Mouse (Mus musculus) gastrocnemius, adult 18-20 months (tissue): ENCODE data around the gene Cuedc1. TPM values are rescaled to one million over a fixed set of nuclear protein-coding genes. Genes with fewer than 3 reads are reported as not detected.
A peak's percentile ranks its signal among the peaks of the same experiment; 100 is the strongest.

Source experiments
- DNase-seq: peaks from one replicate; pipeline ENCODE4 v3.0.0; 2021; ENCODE audit warnings: low spot score
- total RNA-seq, 2 experiments: library from RNA; stranded (reverse); gene quantifications; 2 replicates each; pipeline ENCODE4 v1.2.3; 2021

The Cuedc1 gene
- total RNA-seq, 2 experiments from 2014 or later, result 95.6 to 121 TPM

DNA sequence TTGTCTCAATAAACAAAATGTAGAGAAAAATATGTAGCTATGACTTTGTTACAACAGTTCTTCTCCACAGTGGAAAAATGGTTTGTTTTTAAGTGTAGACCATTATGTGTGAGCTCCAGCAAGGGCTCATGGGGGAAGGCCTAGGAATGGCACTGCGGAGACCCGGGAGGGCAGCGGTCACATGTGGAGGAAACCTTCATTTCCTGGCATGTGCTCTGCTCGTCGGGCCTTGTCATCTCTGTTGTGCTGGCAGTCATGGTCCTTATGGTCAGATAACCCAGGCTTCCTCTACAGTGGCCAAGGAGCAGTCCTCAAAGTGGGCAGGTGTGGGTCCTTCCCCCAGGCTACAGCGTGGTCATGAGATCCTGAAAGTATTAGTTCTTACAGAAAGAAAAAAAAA is 14.2 kb upstream of the Cuedc1 start:
- no peak for DNase-seq

DNA sequence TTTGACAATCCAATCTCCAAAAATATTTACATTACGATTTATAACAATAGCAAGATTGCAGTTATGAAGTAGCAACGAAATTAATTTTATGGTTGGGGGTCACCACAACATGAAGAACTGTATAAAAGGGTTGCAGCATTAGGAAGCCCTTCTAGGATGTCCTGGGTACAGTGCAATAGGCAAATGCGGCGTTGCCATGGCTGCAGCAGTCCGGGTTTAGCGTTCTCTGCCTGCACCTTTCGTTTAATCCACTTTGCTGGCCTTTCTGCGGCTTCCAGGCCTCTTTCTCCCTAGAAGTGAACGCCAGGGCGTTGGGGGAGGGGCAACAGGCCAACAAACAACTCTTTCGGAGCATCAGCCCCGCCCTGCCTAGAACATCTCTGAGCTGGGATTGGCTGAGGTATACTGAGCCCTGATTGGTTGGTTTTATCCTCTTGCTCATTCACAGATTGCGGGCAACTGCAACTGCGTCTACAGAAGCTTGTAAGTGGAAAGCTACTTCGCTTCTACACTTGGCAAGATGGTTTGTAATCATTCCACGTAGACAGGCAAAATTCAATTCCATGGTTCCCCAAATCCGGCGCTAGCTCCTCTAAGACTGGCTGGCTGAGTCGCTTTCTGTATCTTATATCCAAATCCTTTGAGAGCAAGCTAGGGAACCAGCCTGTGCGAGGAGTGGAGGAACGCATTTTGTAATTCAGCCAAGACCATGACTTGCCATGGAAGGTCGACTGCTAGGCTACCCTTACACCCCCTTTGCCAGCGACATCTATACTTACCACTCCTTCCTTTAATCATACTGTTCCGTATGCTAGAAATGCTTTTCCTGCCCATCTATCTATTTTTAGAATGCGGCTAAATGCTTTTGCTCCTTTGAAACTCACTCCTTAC is 10.9 kb upstream of the Cuedc1 start:
- peak; percentile 92 for DNase-seq

DNA sequence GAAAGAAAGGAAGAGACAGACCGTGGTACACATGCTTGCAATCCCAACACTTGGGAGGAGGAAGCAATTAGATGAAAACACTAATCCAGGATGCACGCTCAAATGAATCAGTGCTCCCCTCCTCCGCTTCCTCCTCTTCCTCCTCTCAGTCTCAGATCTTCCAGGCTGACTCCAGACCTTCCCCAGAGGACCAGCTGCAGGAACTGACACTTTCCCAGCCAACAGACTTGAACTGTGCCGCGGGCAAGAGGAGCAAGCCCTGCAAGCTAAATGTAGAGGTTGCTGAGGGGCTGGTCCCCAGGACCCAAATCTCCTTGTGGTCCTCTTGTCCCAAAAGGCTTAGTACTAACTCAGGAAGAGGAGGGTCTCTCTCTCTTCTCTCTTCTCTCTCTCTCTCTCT is 8.7 kb upstream of the Cuedc1 start:
- no peak for DNase-seq

DNA sequence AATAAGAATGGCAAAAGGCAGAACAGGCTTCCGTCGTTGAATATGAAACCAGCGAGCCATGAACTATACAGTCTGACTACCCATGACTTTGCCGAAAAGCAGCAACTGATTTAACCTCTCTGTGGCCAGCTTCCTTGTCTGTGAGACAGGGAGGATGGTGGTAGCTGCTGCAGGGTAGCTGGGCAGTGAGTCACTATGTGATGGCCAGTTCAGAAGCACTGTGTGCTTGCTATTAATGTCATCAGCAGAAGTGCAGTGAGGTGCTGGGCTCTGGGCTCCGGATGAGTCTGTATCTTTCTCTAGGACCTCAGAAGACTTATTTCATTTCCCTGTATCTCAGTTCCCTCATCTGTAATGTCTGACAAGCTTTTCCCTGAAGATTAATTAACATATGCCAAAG is 7.6 kb upstream of the Cuedc1 start:
- no peak for DNase-seq

DNA sequence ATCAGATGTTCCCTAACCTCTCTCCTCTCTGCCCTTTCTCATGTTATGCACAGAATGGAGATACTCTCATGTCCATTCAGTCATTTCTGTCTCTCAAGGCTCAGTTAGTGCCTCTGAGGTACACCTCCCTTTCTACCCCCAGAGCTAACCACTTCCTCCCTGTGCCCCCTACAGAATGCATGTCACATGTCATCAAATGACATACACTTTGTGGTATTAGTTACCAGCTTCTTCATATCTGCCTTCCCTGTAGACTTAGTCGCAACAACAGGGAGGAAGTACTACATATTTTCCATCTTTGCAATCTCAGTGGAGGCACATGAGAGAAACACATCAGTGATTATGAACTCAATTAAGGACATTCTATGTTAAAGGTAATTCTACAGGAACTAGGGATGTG is 5.9 kb upstream of the Cuedc1 start:
- DNase-seq, result no peak

DNA sequence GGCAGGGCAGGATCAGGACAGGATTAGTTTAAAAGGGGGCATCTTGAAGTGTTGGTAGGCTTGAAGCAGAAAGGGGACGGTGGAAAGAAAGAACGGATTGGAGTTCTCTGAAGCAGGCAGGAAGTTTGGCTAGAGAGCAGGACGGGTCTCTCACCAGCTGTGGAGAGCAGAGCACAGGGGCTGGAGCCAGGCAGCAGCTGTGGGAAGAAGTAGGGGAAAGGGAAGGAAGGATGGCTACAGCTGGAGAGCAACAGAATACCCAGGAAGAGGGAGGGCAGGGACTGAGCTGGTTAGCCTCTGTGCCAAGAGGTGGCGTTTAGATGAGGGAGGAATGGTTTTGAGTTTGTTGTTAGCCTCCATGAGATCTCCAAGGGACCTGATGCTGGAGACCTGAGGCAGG is 685 bp upstream of the Cuedc1 start:
- DNase-seq, result no peak

DNA sequence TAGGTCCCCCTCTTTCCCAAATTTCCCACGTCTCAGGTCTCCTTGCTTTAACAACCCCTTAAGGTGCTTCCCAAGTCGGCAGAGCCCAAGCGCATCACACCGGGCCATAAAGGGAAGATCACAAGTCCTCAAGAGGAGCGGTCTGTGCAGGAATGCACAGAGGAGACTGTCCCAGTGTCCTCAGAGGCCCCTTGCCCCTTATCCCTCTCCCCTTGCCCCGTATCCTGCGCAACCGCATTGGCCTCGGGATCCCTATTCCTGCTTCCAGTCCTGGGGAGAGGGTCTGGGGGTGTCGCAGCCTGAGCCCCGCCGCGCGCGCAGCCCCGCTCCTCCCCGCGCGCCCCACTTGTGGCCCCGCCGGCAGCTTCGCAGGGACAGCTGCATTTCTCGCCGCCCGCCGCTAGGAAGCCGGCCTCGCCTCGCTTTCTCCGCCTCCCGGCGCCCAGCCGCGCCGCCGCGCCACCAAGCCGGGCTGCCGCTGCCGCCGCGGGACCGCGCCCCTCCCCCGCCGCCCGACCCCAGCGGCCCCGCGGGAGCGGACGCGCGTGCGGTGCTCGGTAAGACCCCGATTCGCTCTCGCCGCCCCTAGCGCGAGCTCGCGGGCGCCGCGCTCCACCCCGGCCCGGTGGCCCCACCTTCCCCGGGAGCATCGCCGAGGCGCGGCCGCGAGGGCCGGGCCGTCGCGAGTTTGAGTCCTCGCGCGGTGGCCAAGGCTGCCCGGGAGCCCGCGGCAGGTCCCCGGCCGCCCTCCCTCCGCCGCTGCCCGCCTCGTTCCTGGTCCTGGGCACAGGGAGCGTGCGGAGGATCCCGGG is 1.1 kb downstream of the Cuedc1 start:
- peak; percentile 80 for DNase-seq

DNA sequence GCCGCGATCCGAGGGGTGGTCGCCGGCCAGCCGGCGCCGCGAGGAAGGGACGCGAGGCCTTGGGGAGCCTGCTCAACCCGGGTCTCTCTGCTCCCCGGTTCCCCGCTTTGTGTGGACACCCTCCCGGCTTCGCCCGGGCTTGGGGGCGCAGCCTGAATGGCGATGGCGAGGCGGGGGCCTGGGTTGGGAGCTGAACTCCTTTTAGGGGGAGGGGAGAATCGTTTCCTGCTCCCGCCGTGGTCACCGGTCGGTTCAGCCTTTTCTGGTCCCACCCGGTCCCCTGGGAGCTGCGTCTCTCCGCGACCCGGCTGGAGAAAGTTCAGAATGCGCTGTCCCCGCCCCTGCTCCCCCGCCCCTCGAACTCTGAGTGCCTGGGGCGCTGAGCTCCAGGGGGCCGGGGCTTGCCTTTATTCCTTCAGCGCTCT is 1.8 kb downstream of the Cuedc1 start:
- DNase-seq, result peak; percentile 79

DNA sequence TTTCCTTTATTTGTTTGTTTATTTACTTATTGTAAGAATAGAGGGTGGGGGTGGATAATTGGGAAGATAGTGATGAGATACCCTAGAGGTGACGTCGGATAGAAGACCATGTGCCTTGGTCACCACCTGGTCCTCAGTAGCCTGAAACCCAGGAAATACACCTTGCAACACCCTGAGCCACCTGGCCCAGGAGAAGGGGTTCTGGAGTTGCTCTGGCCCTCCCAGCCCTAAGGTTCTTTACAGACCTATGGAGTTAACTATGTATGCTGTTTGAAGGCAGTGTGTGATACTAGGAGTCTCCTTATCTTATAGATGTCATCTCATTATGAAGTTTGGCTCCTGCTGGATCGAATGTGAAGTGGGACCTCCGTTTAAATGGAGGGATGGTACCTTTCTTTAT is 2.3 kb downstream of the Cuedc1 start:
- DNase-seq, result no peak

DNA sequence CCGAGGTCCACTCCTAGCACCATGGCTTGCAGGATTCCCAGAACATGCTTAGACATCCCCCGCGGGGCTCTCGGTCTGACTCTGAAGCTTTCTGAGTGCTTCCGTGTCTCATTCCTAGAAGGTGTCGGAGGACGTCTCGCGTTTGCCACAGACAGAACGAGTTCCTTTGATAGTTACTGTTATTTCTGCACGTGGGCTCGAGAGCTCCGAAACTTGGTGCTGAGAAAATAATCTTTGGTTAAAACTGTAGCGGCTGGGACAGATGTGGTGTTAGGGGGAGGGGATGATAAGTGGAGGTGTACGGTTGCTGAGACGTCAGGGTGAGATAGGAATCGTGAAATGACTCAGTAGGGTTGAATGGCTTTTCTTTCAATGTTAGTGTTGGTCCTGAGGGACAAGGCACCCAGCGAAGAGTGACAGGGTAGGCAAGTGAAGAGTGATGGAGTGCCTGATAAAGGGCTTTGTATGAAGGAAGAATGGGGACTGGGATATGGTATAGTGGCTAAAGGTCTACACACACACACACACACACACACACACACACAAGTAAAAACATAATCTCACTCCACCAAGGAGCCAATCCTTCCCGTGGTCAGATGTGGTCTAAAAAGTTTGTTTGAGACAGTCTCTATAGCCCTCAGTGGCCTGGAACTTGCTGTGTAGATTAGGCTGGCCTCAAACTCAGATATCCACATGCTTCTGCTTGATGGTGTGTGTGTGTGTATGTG is 5.5 kb downstream of the Cuedc1 start:
- DNase-seq, result no peak

DNA sequence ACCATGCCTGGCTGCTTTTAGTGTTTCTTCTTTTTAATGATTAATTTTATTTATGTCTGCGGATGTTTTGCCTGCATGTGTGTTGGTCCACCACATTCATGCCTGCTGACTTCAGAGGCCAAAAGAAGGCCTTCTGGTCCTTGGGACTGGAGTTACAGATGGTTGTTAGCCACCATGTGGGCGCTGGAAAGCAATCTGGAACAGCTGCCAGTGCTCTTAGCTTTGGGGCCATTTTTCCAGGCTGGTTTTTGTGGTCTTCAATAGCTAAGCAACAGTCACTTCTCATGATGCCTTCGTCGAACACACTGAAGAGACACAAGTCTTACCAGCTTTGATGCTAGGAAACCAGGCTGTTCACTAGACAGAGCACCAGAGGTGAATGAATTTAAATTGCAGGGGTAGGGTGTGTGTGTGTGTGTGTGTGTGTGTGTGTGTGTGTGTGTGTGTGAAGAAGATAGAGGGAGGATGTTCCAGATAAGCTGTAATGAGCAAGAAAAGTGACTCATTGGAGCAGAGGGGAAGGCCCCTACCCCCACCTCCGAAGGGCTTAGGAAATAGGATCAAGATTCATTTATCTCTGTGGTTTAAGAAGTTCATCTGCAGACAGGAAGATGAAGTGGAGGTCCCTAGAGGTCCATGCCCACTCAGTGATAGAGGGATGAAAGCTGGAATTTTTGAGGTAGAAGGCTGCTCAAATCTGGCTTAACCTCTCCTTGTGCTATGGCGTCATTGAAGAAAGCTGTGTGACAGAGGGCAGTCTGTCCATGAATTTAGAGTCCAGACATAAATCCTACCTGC is 7.8 kb downstream of the Cuedc1 start:
- no peak for DNase-seq

DNA sequence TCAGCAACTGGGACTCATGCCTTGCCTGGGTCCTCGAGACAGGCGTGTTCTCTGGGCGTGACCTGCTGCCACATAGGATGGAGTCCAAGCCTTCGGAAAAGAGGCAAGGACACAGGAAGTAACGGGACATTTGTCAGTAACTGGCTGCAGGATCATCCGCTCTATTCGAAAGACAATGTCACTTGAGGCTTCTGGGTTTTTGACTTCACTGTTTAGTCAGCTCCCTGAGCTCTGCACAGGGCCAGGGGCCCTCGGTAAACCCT is 8.4 kb downstream of the Cuedc1 start:
- DNase-seq, result no peak

DNA sequence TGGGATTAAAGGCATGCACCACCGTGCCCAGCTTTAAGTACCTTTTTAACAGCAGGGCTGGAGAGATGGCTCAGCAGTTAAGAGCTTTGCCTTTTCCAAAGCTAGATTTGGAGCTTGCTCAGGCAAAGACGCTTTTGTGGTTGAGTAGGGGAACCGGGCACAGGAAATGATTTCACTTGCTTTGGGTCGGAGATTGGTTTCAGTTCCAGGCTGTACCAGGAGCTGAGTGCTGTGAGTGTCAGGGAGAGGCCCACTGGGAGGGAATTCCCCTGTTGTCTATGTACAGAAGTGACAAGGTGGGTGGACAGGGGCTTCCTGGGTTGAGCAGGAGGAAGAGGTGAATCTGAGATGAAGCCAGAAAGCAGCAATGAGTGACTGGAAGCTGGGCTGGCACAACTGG is 9.5 kb downstream of the Cuedc1 start:
- DNase-seq, result no peak

DNA sequence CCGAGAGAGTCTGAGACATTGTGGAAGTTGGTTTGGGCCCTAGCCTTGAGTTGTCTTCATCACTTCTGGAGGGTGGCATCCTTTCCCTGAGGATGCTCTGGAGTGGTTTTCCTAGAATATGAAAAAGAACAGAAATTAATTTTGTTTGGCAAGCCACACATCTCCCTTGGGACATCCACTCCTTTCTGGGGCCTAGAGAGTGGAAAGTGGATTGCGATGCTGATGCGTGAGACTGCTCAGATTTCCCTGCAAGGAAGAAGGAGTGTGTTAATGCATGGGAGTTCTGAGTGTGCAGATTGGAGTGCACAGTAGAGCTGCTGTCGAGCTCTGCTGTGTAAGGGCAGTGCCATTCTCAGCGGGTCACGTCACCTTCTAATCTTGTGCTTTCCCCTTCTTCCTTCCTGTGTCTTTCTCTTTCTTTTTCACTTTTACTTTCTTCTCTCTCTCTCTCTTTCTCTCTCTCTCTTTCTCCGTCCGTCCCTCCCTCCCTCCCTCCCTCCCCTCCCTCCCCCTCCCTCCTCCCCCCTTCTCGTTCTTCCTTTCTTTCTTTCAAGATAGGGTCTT is 12.3 kb downstream of the Cuedc1 start:
- DNase-seq, result peak; percentile 54

DNA sequence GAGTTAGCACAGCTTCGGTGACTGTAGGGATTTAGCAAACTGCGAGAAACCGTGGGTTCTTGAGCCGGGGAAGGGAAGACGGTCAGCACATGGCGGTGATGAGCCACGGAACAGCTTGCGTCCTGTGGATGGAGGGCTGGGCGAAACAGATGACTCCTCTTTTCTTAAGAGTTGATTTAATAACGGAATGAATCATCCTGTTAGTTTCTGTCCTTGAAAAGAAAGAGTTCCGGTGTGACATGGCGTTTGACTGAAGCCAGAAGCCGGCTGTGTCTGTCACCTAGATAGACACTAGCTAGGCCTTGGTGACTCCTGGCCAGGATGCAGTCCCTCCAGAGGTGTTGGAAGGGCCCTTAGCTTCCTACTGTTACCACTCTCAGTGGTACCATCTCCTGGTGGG is 14.2 kb downstream of the Cuedc1 start:
- DNase-seq, result no peak

DNA sequence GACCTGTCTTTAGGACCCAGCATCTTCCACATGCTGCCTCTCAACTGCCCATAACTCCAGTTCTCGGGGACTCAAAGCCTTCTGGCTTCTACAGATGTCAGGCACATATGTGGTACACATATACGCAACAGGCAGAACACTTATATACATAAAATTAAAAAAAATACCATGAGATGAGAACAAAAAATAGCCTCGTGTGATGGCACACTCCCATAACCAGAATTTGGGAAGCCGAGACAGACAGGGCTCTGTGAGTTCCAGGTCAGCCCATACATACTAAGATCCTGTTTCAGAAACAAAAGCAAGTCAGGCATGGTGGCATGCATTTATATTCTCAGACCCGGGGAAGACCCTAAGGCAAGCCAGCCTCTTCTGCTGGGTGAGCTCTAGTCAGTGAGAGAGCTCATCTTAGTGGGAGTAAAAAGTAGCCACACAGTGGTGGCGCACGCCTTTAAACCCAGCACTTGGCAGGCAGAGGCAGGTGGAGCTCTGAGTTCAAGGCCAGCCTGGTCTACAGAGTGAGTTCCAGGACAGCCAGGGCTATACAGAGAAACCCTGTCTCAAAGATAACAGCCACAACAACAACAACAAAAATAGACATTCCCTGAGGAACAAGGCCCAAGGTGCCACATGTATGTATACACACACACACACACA is 14.9 kb downstream of the Cuedc1 start:
- DNase-seq, result no peak

DNA sequence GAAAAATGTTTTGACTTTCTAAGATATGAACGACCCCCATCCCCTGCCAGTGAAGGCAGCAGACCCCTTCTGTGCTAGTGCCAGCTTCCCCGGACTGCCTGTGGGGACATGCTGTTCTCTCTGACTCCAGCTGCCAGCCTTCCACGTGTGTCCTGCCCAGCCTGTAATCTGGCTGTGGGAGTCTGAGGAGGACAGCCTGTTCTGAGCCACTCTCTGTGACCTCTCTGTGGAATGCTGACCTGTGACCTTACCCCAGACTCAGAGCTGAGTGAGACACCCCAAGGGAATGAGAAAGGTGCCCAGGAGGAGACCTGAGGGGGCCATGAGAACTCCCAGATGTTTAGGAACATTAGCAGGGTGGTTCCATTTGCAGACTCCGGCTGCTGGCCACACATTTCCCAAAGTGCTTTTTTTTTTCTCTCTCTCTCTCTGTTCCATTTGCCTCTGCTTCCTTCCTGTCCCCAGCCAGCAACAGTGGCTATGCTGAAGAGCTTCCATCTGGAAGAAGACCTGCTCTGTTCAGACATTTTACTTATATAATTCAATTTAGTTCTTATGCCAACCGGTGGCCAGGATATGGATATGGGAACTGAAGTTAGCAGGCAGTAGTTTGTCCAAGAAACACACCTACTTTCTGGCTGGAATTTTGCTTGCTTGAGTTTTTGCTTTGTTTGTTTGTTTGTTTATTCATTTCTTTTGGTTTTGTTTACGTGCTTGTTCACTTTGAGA is 15.8 kb downstream of the Cuedc1 start:
- DNase-seq, result peak; percentile 84

DNA sequence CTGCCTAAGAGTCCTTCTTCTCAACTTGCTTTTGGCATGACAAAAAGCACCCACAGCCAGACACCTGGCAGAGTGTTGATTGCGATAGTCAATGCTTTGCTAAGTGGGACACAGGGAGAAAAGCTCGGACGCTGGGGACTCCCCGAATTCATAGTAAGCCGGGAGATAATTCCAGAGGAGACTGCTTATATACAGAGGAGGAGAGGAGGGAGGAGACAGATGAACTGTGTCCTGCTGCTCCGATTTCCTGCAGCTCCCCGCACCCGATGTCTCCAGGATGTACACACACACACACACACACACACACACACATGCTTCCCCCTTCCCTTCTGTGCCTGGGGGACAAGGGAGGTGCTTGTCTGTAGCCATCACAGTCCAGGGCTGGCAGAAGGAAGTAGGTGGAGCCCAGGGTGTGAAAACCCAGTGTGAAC is 17.0 kb downstream of the Cuedc1 start:
- DNase-seq, result peak; percentile 85

DNA sequence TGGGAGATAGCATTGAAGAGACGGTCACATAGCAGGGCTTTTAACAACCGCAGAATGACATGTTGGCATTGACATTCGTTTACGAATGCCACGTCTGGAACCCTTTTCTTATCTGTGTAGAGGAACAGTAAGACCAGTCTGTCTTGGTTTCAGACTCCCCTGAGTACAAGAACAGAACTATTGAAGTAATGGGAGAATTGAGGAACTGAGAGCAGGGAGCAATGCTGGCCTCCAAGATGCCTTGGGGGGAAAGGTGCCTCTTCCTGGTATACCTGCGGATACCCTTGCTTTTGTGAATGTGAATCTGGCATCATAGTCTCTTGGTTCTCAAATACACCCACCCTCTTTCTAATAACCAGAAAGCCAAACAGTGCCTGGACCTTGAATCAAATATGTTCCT is 18.7 kb downstream of the Cuedc1 start:
- DNase-seq, result no peak
